Mouse (Mus musculus) R1 (cell line): Measurements from ENCODE around the gene Ap4e1.
"Not testable (repeated sequence)": the region's sequence is repeated elsewhere in the genome, so short reads cannot be mapped to it uniquely, and the experiment has no call there.

ENCODE experiments used
- DNase-seq: peaks from one replicate; pipeline ENCODE4 v3.0.0-alpha.2; 2018; ENCODE audit warnings: low read depth, low spot score

Gene Ap4e1

DNA sequence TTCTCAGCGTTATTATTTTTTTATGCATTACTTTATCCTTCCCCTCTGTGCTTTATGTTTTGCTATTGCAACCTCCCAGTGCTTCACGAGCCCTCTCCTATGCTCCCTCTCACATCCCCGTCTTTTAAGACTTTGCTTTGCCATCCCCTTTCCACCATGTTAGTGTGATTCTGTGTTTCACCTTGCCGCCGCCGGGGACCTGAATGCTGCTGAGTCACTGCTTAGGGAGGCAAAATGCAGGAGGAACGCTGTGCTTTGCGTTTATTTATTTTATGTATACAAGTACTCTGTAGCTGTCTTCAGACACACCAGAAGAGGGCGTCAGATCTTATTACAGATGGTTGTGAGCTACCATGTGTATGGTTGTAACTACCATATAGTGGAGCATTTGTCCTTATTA, 69.1 kb downstream of the Ap4e1 start:
- peak; percentile 46 for DNase-seq

DNA sequence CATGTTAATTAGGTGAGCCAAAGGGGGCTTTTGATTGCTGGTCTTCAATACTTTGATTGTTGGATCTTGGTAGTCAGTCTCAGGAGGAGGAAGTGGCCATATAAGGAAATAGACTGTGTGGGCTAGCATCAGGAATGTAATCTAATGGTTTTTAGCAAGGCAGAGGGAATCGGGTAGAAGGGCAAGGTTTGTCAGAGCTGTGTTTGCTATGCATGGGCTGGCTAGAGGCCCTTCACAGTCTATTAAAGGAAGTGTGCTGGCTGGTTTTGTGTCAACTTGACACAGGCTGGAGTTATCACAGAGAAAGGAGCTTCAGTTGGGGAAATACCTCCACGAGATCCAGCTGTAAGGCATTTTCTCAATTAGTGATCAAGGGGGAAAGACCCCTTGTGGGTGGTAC, 70.5 kb downstream of the Ap4e1 start:
- DNase-seq: peak; percentile 20

DNA sequence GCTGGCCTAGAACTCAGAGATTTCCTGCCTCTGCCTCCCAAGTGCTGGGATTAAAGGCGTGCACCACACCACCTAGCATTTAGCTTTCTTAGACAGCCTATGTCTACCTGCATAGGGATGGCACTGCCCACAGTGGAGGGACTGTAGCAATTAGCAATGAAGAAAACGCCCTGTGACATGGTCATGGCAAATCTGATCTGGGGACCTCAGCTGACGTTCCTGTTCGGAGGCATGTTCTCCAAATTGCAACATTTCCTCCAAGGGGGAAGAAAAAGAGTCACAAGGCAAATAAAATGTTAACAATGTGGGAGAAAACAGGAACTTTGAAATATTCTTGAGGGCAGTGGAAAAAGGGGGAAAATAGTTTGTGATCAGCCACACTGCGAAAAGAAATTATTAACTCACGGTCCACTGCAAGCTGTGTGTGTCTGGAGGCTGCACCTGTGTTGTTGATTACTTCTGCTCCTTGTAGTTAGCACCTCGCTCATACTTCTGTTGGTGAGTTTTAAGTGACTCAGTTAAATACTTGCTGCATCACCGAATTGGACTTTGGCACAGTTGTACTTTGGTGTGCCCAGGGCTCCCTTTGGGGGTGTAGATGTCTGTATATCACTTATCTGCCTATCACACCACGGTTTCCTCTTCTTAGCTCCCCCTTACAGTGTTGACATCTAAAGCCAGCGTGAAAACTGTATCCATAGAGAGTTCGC, 71.5 kb downstream of the Ap4e1 start:
- no peak for DNase-seq

DNA sequence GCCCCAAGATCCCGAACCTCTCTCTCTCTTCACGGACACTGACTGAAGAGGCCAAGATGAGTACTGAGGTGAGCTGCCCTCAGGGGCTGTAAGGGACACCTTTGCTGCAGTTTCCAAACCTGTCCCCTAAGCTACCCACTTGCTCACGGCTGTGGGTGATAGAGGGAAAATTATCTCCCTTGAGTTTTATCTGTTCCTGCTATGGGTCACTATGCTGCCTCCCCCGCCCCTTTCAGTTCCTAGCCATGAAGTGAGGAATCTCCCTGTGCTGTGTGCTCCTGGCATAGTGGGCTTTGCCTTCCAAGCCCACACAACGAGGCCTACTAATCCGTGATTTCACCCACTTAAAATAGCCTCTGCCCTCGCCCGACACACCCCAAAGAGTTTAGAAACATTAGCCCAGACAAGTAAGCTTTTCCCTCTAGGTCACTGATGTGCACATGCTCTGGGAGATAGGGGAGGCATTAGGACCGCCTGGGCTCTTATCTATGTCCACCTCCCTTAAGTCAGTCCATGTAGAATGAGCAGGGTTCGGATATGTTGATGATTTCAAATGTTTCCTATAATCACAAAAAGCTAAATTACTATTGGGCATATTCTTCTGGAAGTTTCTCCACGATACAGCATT, 72.2 kb downstream of the Ap4e1 start:
- no peak for DNase-seq

DNA sequence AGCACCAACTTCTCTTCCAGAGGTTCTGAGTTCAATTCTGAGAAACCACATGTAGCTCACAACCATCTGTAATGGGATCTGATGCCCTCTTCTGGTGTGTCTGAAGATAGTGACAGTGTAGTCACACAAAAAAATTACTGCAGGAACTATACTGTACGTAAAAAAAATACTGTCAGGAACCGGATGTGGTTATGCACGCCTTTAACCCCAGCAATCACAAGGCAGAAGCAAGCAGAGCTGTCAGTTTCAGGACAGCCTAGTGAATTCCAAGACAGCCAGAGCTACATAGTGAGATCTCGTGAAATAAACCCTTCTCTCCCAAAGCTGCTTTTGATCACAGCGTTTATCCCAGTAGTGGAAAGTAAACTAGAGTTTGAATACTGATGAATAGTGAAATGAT, 77.7 kb downstream of the Ap4e1 start:
- DNase-seq: no peak

DNA sequence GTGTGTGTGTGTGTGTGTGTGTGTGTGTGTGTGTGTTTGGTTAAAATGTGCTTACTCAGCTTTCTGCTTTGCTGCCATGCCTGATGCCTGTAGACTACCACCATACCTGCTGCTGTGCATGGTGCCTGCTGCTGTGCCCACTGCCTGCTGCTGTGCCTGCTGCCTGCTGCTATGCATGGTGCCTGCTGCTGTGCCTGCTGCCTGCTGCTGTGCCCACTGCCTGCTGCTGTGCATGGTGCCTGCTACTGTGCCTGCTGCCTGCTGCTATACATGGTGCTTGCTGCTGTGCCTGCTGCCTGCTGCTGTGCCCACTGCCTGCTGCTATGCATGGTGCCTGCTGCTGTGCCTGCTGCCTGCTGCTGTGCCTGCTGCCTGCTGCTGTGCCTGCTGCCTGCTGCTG, 81.6 kb downstream of the Ap4e1 start:
- DNase-seq: not testable (repeated sequence)

DNA sequence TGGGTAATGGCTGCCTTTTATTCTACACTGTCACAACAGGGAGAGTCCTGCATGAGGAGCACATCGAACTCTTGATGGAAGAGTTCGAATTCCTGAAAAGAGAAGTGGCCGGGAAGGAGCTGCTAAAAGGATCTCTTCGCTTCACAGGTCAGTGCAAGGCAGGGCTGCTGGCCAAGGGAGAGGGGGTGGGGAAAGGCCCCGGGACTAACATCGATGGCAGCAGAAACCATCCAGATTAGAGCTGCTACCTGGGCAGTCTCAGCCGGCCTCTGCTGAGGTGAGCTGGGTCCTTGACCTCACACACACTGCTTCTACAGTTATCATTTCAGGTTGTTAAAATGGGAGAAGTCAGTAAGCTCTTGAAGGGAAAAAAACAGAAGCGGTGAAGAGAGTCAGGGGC, 83.5 kb downstream of the Ap4e1 start:
- DNase-seq: no peak

DNA sequence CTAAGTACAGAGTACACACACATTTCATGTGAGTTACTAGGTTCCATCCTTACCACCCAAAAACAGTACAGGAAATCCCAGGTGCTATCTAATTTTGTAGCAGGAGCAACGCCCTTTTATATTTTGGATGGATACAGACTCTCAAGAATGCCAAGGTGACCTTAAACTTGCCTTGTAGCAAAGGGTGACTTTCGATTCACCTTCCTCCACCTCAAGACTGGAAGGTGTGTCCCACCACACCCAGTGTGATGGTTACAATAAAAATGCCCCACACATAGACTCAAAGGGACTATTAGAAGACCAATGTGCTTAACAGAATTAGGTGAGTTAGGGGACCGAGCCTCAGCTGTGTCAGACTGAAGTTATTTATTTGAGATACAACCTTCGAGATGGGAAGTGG, 100.5 kb downstream of the Ap4e1 start:
- DNase-seq: peak; percentile 63
